Mouse (Mus musculus): ENCODE results near the gene Adipoq.
"Not testable (repeated sequence)": the region's sequence is repeated elsewhere in the genome, so short reads cannot be mapped to it uniquely, and the experiment has no call there.

Gene Adipoq

GRCm38 (mm10) chr16:23159749-23160148, 13.4 kb downstream of the Adipoq start:
- DNase-seq (ENCODE audit: low spot score) = peak; percentile 77

GRCm38 (mm10) chr16:23162116-23162515, 15.8 kb downstream of the Adipoq start:
- DNase-seq (ENCODE audit: low spot score) = no peak

- DNase-seq (ENCODE audit: low spot score) = no peak
Observed at GRCm38 (mm10) chr16:23164443-23164842, 18.1 kb downstream of the Adipoq start.

- no peak for DNase-seq (ENCODE audit: low spot score)
Observed at GRCm38 (mm10) chr16:23165441-23165840, 19.1 kb downstream of the Adipoq start.

GRCm38 (mm10) chr16:23166646-23167045, 20.3 kb downstream of the Adipoq start:
- DNase-seq (ENCODE audit: low spot score) = peak; percentile 27

- peak; percentile 87 for DNase-seq (ENCODE audit: low spot score)
Observed at GRCm38 (mm10) chr16:23167079-23167478, 20.7 kb downstream of the Adipoq start.

- no peak for DNase-seq (ENCODE audit: low spot score)
Observed at GRCm38 (mm10) chr16:23170813-23171212, 24.5 kb downstream of the Adipoq start.

GRCm38 (mm10) chr16:23173904-23174303, 27.6 kb downstream of the Adipoq start:
- DNase-seq (ENCODE audit: low spot score) = no peak

- DNase-seq (ENCODE audit: low spot score) = no peak
Observed at GRCm38 (mm10) chr16:23174855-23175254, 28.5 kb downstream of the Adipoq start.

GRCm38 (mm10) chr16:23175956-23176355, 29.6 kb downstream of the Adipoq start:
- no peak for DNase-seq (ENCODE audit: low spot score)

GRCm38 (mm10) chr16:23177856-23178255, 31.5 kb downstream of the Adipoq start:
- no peak for DNase-seq (ENCODE audit: low spot score)

GRCm38 (mm10) chr16:23178796-23179195, 32.5 kb downstream of the Adipoq start:
- DNase-seq (ENCODE audit: low spot score) = no peak

GRCm38 (mm10) chr16:23179436-23179835, 33.1 kb downstream of the Adipoq start:
- not testable (repeated sequence) for DNase-seq (ENCODE audit: low spot score)

- DNase-seq (ENCODE audit: low spot score) = no peak
Observed at GRCm38 (mm10) chr16:23181054-23181453, 34.7 kb downstream of the Adipoq start.

GRCm38 (mm10) chr16:23181487-23181886, 35.2 kb downstream of the Adipoq start:
- no peak for DNase-seq (ENCODE audit: low spot score)

- no peak for DNase-seq (ENCODE audit: low spot score)
Observed at GRCm38 (mm10) chr16:23181942-23182597, 35.7 kb downstream of the Adipoq start.

GRCm38 (mm10) chr16:23185824-23186223, 39.5 kb downstream of the Adipoq start:
- no peak for DNase-seq (ENCODE audit: low spot score)

GRCm38 (mm10) chr16:23186418-23186817, 40.1 kb downstream of the Adipoq start:
- DNase-seq (ENCODE audit: low spot score) = no peak

GRCm38 (mm10) chr16:23187983-23188382, 41.6 kb downstream of the Adipoq start:
- DNase-seq (ENCODE audit: low spot score) = no peak

GRCm38 (mm10) chr16:23189612-23190011, 43.3 kb downstream of the Adipoq start:
- DNase-seq (ENCODE audit: low spot score) = no peak

GRCm38 (mm10) chr16:23191560-23192242, 45.4 kb downstream of the Adipoq start:
- no peak for DNase-seq (ENCODE audit: low spot score)

GRCm38 (mm10) chr16:23195618-23196017, 49.3 kb downstream of the Adipoq start:
- DNase-seq (ENCODE audit: low spot score) = no peak

- DNase-seq (ENCODE audit: low spot score) = no peak
Observed at GRCm38 (mm10) chr16:23196296-23196695, 50.0 kb downstream of the Adipoq start.

- no peak for DNase-seq (ENCODE audit: low spot score)
Observed at GRCm38 (mm10) chr16:23196791-23197190, 50.5 kb downstream of the Adipoq start.
